Mouse (Mus musculus): ENCODE measurements around the gene Rara.

DNA sequence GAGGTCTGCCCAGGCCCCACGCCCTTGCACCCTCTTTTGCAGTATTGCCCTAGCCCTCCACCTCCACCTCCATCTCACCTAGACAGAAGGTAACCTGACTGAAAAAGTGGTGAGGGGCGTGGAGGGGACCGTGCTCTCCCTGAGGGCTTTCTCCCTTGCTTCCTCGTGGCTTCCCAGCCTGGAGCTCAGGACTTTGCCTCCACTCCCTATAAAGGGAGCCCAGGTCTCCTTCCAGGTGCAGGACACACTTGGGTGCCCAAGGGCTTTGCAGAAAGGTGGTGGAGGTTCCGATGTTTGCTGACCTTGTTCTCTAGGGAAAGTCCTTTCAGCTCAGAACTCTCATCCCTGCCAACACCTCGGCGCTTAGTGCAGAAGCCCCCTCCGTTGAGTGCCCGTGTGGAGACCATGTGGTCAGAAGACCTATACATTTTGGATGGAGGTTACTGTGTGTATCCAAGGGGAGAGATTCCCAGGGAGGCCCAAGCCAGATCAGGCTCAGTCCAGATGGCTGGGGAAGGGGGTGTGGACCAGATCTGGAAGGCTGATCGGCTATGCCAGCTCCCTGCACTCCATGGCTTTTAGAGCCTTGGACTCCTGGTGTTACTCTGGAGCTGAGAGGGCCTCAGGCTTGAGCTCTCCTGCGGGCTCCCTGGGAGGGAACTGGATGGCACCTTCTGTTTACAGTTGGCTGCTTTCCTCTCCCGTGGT, 722 bp downstream of the Rara start:
- TF ChIP-seq JUND (IDR thresholded peaks at IDR 0.05; ENCODE audit: low read depth, low read length) (no peak), ZC3H11A (IDR thresholded peaks at IDR 0.05; ENCODE audit: low read depth, low read length) (no peak), MAX (IDR thresholded peaks at IDR 0.05; ENCODE audit: low read length) (no peak), E2F4 (IDR thresholded peaks at IDR 0.05; ENCODE audit: borderline replicate concordance, low read depth, low read length) (no peak)
